Mouse (Mus musculus) intestine, postnatal 0 days (tissue): ENCODE results near the gene Adm. TPM values are rescaled to one million over a fixed set of nuclear protein-coding genes. Genes with fewer than 3 reads are reported as not detected.

Source experiments
- ATAC-seq: fragments of 200-750 bp; cut with Nextera tagmentation; 2 replicates; pipeline ENCODE4 v1.8.0; 2017; ENCODE audit warnings: mild to moderate bottlenecking, moderate TSS enrichment, moderate library complexity
- H3K27ac ChIP-seq: fragments of 300-500 bp; sonication (generic); 2 replicates; pipeline ENCODE4 v1.5.1; 2014; ENCODE audit warnings: mild to moderate bottlenecking, low read depth, low read length, moderate library complexity
- H3K27me3 ChIP-seq: fragments of 300-500 bp; sonication (generic); replicated peaks from 2 replicates; pipeline ENCODE4 v1.6.1; 2014; ENCODE audit warnings: low read length, mixed read lengths; ENCODE audit not compliant: control insufficient read depth, insufficient read depth
- H3K36me3 ChIP-seq: fragments of 300-500 bp; sonication (generic); 2 replicates; pipeline ENCODE4 v1.6.1; 2014; ENCODE audit warnings: mild to moderate bottlenecking, moderate library complexity; ENCODE audit not compliant: control insufficient read depth, insufficient read depth
- H3K4me1 ChIP-seq: fragments of 300-500 bp; sonication (generic); replicated peaks from 2 replicates; pipeline ENCODE4 v1.6.1; 2014; ENCODE audit warnings: antibody characterized with exemption, low read length, mixed read lengths; ENCODE audit not compliant: control insufficient read depth, insufficient read depth
- H3K4me2 ChIP-seq: fragments of 300-500 bp; sonication (generic); replicated peaks from 2 replicates; pipeline ENCODE4 v1.6.1; 2014; ENCODE audit warnings: low read depth, mild to moderate bottlenecking, moderate library complexity
- H3K4me3 ChIP-seq: fragments of 300-500 bp; sonication (generic); 2 replicates; pipeline ENCODE4 v1.5.1; 2014; ENCODE audit warnings: low read depth, low read length
- H3K9ac ChIP-seq: fragments of 300-500 bp; sonication (generic); 2 replicates; pipeline ENCODE4 v1.6.1; 2014; ENCODE audit warnings: mild to moderate bottlenecking, low read depth, low read length
- H3K9me3 ChIP-seq: fragments of 300-500 bp; sonication (generic); 2 replicates; pipeline ENCODE4 v1.6.1; 2016; ENCODE audit warnings: mixed run types; ENCODE audit not compliant: control insufficient read depth
- CTCF ChIP-seq: sonication (generic); IDR thresholded peaks from 2 replicates; pipeline ENCODE4 v1.5.1; 2016; ENCODE audit warnings: low read depth, mild to moderate bottlenecking, control low read depth, antibody characterized with exemption, moderate library complexity
- WGBS: fragments of 180-500 bp; shearing (Covaris S2); extraction: QIAGEN DNeasy Blood & Tissue Kit; methylation state at CpG from one replicate; pipeline ENCODE4 v1.1.7; 2014; 5-methylcytosine and 5-hydroxymethylcytosine counted together
- polyA plus RNA-seq: library from polyadenylated mRNA; unstranded; fragments of >200 nt; fragmentation: Nextera tagmentation; extraction: Ambion mirVana; gene quantifications from 2 replicates; pipeline ENCODE4 v1.2.1, GENCODE M21; 2015

Adm gene
- polyA plus RNA-seq, 1 experiment from 2014 or later, result 3.2 TPM

DNA sequence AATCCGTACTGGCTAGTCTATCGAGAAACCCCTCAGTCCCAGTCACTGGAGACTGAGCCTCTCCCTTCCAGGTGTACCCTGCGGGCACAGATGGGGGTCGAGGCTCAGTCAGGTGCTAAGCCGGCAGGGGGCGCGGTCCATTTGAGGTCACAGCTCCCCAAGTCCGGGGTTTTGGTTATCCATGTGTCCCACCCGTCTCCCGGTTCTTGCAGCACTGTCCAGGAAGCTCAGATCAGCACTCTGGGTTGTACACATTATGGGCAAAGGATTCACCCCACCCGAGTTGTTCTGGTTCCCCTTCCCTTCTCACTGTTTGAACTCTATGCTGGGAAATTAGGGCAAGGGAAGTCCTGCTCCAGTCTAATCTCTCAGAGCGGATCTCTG, 370 bp upstream of the Adm start:
- H3K4me2 ChIP-seq, result peak overlapping the region; percentile 96
- WGBS, result 5% methylated on average over 12 of the region's 12 CpGs
- peak overlapping the region; percentile 53 for H3K4me3 ChIP-seq
- H3K9ac ChIP-seq, result peak overlapping the region; percentile 45; the same call in 1 of the 2 replicates
- peaks cover 22% of the 10 kb centered on the region; the same call in 1 of the 2 replicates for H3K4me1 ChIP-seq
- H3K27me3 ChIP-seq, result peaks cover 16% of the 10 kb centered on the region; the same call in 1 of the 2 replicates
- ATAC-seq, result no peak
- no peak overlapping the region for H3K27ac ChIP-seq
- TF ChIP-seq CTCF, result peak; percentile 55
- H3K36me3 ChIP-seq, result no peaks in the 10 kb centered on the region
- no peaks in the 10 kb centered on the region for H3K9me3 ChIP-seq

DNA sequence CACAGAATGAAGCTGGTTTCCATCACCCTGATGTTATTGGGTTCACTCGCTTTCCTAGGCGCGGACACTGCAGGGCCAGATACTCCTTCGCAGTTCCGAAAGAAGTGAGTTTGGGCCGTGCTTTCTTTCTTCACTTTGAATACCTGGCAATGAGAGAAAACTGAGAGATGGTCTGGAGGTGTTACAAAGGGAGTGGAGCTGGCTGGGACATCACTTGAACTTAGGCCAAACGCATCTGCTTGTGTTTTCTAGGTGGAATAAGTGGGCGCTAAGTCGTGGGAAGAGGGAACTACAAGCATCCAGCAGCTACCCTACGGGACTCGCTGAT, 776 bp downstream of the Adm start:
- Histone ChIP-seq H3K27me3 (peaks cover 16% of the 10 kb centered on the region; the same call in 1 of the 2 replicates), H3K4me3 (peak overlapping the region; percentile 53), H3K36me3 (no peaks in the 10 kb centered on the region), H3K4me1 (peaks cover 22% of the 10 kb centered on the region; the same call in 1 of the 2 replicates), H3K9ac (peak overlapping the region; percentile 45), H3K27ac (no peak overlapping the region), H3K9me3 (no peaks in the 10 kb centered on the region), H3K4me2 (peak overlapping the region; percentile 96)
- no peak for ATAC-seq
- WGBS, result 2% methylated on average over 11 of the region's 11 CpGs
- no peak for TF ChIP-seq CTCF

DNA sequence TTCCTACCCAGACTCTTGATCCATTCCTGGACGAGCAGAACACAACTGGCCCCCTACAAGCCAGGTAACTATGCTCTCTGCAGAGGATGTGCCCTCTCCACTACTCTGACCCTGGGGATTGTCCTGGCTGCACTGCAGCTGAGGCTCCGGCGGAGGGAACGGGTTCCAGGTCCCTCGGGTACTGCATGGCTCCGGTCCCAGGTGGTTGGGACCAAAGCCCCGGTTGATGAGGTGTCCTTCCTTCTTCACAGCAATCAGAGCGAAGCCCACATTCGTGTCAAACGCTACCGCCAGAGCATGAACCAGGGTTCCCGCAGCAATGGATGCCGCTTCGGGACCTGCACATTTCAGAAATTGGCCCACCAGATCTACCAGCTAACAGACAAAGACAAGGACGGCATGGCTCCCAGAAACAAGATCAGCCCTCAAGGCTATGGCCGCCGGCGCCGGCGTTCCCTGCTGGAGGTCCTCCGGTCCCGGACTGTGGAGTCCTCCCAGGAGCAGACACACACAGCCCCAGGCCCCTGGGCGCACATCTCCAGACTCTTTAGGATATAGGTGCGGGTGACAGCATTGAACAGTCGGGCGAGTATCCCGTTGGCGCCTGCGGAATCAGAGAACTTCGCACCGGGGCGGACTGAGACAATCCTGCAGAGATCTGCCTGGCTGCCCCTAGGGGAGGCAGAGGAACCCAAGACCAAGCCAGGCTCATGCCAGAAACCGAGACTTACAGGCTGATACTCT, 1.3 kb downstream of the Adm start:
- Histone ChIP-seq H3K9me3 (no peaks in the 10 kb centered on the region), H3K27me3 (peaks cover 16% of the 10 kb centered on the region; the same call in 1 of the 2 replicates), H3K4me3 (peak overlapping the region; percentile 53), H3K27ac (no peak overlapping the region), H3K4me2 (peak overlapping the region; percentile 96), H3K9ac (peak overlapping the region; percentile 45), H3K4me1 (peaks cover 22% of the 10 kb centered on the region; the same call in 1 of the 2 replicates), H3K36me3 (no peaks in the 10 kb centered on the region)
- ATAC-seq, result no peak
- WGBS, result 1% methylated on average over 33 of the region's 33 CpGs
- TF ChIP-seq CTCF, result peak; percentile 63

DNA sequence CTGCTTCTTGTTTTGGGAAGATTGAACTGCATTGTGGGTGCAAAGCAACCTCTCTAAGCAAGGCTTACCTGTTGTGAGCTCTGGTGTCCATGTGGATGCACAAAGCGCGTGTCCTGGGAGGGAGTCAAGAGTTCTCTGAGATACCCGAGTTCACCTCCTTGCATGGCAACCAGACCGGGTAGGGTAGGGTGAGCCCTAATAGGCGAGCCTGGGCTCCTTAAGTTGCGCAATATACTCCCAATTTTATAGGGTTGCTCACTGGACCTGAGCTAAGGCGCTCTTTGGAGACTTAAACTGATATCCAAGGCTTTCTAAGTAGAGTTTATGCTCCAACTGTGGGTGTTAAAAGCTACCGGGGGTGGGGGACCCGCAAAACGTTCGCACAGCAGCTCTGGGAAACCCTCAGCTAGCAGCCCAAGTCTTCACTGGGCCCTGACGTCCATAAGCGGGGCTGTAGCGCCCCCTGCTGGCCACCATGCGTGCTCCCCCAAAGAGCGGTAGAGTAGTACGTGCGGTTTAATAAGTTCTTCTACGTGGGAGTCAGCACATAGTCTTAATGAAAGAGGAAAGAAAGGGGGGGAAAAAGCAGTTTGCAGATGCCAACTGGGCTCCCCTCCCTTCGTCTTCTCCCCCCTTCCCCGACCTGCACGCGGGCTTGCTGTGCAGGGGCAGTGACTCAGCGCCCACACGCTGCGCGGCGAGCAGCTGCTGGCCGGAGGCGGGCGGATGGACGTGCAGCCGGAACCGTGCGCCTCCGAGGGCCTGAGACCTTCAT, 2.6 kb downstream of the Adm start:
- H3K4me1 ChIP-seq, result peaks cover 22% of the 10 kb centered on the region; the same call in 1 of the 2 replicates
- 5% methylated on average over 33 of the region's 36 CpGs for WGBS
- H3K4me2 ChIP-seq, result peak overlapping the region; percentile 96
- peak overlapping the region; percentile 53 for H3K4me3 ChIP-seq
- no peaks in the 10 kb centered on the region for H3K9me3 ChIP-seq
- ATAC-seq, result peak; percentile 77
- TF ChIP-seq CTCF, result peak; percentile 97
- no peak overlapping the region; the same call in 1 of the 2 replicates for H3K27ac ChIP-seq
- peaks cover 16% of the 10 kb centered on the region; the same call in 1 of the 2 replicates for H3K27me3 ChIP-seq
- no peaks in the 10 kb centered on the region for H3K36me3 ChIP-seq
- peak overlapping the region; percentile 34 for H3K9ac ChIP-seq

DNA sequence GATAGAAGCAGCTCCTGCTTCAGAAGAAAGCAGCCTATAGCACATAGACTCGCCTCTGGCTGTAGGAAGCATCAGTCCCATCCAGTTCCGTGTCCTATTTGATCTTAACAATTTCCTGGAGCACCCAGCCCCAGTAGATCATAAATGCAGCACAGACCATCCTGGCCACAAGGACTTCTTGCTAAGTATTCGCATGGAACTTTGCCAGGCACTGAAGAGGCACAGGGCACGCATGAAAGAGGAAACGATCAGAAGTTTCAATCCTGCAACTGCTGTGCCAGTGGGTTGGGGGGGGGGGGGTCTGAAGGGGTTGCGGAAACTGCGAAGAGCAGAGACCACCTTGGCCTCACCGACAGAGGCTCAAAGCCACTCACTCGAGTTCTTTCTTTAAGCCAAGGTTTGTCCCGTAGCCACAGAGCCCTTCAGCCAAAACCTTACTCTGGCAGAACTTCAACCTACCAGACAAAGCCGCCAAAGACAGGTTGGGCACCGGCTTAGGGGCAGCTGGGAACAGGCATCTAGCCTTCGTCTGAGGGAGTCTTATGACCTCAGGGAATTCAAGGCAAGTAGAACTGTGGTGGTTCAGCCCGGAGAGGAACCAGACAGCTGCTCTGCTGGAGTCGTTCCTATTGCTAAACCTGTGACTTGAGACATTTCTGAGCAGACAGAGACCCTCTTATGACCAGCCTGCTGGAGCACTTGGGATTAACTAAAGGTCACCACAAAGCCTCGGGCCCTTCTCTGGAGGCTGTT, 3.9 kb downstream of the Adm start:
- Histone ChIP-seq H3K4me2 (no peak overlapping the region), H3K9me3 (no peaks in the 10 kb centered on the region), H3K4me3 (no peak overlapping the region), H3K4me1 (peaks cover 19% of the 10 kb centered on the region; the same call in 1 of the 2 replicates), H3K36me3 (no peaks in the 10 kb centered on the region), H3K27me3 (peaks cover 10% of the 10 kb centered on the region; the same call in 1 of the 2 replicates), H3K9ac (no peak overlapping the region), H3K27ac (no peak overlapping the region)
- no peak for TF ChIP-seq CTCF
- ATAC-seq, result no peak
- WGBS, result 71% methylated on average over 16 of the region's 16 CpGs
